Mouse (Mus musculus): ENCODE data around the gene Fgf11.

Fgf11 gene

GRCm38 (mm10) chr11:69778985-69779384 is 22.7 kb downstream of the Fgf11 start:
- no peak for DNase-seq

DNA sequence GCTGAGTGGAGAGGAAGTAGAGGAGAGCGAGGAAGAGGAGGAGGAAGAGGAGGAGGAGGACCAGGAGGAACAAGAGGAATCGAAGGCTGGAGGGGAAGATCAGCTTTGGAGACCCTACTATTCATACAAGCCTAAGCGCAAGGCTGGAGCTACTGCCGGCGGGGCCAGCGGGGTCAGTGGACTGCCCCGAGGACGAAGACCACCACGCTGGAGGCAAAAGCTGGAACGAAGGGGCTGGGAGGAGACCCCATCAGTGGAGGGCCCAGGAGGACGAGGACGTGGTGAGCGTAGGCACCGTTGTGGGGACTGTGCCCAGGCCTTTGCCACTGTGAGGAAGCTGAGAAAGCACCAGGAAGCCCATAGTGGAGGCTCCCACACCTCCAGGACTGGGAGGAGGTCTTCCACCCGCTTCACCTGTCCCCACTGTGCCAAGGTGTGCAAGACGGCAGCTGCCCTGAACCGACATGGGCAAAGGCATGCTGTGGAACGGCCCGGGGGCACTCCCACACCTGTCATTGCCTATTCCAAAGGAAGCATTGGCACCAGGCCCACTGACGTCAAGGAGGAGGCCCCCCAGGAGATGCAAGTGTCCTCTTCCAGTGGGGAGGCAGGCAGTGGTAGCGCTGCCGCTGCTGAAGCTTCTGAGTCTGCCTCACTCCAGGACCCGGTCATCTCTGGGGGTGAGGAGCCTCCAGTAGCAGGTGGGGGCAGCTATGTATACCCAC is 23.2 kb downstream of the Fgf11 start:
- DNase-seq = peak; percentile 65

GRCm38 (mm10) chr11:69777504-69778257 is 24.0 kb downstream of the Fgf11 start:
- peak; percentile 63 for DNase-seq

GRCm38 (mm10) chr11:69776488-69776887 is 25.2 kb downstream of the Fgf11 start:
- no peak for DNase-seq

DNA sequence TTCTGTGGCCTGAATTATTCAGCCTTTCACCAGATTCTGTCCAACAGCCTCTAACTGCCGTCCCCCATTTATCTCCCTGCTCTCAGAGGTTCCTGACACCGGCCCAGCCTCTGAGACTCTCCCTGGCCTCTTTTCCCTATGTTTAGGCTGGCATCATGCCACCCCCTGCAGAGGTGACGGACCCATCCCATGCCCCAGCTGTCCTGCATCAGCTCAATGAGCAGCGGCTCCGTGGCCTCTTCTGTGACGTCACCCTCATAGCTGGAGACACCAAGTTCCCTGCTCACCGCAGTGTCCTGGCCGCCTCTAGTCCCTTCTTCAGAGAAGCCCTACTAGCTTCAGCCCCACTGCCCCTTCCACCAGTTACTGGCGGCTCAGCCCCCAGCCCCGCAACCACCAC is 25.9 kb downstream of the Fgf11 start:
- DNase-seq = peak; percentile 49

GRCm38 (mm10) chr11:69774961-69775360 is 26.7 kb downstream of the Fgf11 start:
- DNase-seq = no peak

GRCm38 (mm10) chr11:69767625-69767909 is 34.1 kb downstream of the Fgf11 start:
- DNase-seq = peak; percentile 55

- DNase-seq = peak; percentile 31
These were observed 34.6 kb downstream of the Fgf11 start for GRCm38 (mm10) chr11:69766872-69767624.

- peak; percentile 85 for DNase-seq
These were observed 35.5 kb downstream of the Fgf11 start for GRCm38 (mm10) chr11:69766126-69766609.

DNA sequence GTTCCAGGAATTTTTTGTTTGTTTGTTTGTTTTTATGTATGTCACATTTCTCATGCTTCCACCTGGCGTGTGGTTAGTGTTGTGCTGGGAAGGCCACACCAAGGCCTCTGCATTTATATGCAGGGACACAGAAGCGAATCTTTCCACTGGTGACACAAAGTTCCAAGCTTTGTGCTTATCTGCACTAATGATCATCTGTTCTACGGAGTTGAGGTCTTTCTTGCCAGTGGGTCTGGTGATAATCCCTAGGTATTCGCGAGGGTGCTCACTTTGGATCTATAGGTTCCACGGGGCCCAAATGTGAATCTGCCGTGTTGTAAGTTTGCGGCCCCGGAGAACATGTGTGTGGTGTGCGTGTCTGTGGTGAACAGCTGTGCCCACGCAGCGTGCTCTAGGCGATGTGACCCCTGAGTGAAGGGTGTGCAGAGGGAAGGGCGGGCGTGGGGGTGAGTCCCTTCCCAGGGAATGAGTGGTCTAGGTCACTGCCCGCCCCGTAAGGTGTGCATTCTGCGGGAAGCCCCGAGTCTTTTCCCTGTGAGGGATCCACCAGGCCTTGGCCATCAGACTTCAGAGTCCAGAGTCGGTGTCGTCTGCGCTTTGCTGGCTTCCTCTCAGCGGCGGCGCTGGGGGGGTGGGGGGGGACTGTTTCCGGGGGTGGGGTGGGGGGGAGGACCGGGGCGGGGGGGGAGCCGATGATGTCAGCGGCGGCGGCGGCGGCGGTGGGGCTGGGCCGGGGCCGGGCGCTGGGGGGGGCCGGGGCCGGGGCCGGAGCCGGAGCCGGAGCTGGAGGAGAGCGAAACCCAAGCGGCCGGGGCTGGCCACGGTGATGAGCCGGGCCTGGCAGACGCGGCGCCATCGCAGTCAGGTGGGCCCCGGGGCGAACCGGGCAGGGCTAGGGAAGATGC is 36.2 kb downstream of the Fgf11 start, which contains the start of gene Zbtb4:
TSS of gene Zbtb4 (plus strand) at position 692 of the 905 bp plus-strand sequence.
- DNase-seq = peak; percentile 74

DNA sequence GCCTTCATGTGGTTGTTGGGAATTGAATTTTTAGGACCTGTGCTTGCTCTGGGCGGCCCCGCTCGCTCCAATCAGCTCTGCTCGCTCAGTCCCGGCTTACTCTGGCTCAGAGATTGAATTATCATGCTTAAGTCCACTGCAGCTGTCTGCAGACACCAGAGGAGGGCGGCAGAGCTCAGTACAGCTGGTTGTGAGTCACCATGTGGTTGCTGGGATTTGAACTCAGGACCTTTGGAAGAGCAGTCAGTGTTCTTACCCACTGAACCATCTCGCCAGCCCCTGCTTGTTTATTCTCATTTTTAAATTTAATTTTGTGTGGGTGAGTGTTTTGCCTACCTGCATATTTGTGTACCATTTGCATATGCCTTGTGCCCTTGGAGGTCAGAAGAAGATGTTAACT is 38.1 kb downstream of the Fgf11 start:
- DNase-seq = no peak

DNA sequence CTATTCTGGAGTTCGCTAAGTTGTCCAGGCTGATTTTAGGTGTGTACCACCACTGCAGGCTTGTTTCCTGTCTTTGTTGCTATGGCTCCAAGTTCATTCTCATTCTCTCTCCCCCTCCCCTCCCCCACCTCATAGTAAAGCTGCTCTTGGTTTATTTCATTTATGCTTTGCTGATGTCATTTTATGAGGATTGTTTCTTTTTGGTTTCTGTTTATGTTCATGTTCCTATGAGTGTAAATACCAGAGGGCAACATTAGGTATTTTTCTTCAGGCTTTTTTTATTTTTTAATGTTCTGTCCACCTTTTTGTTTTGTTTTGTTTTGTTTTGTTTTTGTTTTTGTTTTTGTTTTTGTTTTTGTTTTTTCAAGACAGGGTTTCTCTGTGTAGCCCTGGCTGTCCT is 39.8 kb downstream of the Fgf11 start, which contains the start of gene Slc35g3:
TSS of gene Slc35g3 (minus strand) at position 101 of the 400 bp plus-strand sequence.
- no peak for DNase-seq

DNA sequence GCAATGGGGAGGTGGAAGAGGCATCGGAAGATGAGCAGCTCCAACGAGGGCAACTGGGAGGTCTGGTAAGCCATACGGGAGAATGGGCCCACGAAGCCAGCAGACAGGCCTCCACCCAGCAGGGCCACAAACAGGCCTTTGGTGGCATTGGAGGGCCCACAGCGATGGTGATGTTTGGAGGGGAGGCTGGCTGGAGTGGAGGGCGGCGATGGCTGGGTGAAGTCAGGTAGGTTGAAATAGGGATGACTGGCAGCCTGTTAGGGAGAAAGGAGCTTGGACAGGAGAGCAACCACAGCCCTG is 40.8 kb downstream of the Fgf11 start:
- no peak for DNase-seq

DNA sequence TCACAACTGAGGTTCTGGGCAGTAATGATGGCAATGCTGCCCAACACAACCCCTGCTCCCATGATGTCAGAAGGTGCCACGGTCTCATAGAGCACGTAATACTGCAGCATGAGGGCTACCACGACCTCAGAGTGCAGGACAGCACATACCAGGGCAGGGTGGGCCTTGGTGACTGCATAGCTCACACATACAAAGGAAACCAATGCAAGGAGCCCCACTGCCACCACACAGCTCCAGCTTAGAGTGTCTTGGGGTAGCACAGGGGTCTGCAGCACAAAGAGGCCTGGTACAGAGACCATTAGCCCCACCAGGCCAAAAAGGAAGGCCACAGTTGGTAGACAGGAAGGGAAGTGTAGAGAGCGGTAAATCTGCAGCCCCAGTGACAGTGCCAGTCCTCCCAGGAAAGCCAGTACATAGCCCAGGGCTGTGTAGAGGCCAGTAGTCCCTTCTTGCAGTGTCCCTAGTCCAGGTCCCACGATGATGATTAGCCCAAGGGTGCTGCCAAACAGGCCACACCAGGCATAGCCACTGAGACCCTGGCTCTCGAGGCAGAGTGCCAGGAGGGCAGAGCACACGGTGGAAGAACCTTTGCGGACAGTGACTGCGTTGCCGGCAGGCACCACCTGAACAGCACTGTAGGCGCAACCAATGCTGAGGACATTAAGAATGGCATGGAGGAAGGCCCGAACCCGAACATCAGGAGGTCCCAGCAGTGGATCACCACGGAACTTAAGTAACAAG is 41.3 kb downstream of the Fgf11 start:
- no peak for DNase-seq

- DNase-seq = peak; percentile 92
These were observed 42.5 kb downstream of the Fgf11 start for GRCm38 (mm10) chr11:69758971-69759721.

GRCm38 (mm10) chr11:69758478-69758970 is 43.1 kb downstream of the Fgf11 start, which contains the start of gene Polr2a:
Gene Polr2a, minus strand, starts transcription at chr11:69758637.
- DNase-seq = peak; percentile 98

- DNase-seq = peak; percentile 98
These were observed 43.6 kb downstream of the Fgf11 start for GRCm38 (mm10) chr11:69758090-69758456.

DNA sequence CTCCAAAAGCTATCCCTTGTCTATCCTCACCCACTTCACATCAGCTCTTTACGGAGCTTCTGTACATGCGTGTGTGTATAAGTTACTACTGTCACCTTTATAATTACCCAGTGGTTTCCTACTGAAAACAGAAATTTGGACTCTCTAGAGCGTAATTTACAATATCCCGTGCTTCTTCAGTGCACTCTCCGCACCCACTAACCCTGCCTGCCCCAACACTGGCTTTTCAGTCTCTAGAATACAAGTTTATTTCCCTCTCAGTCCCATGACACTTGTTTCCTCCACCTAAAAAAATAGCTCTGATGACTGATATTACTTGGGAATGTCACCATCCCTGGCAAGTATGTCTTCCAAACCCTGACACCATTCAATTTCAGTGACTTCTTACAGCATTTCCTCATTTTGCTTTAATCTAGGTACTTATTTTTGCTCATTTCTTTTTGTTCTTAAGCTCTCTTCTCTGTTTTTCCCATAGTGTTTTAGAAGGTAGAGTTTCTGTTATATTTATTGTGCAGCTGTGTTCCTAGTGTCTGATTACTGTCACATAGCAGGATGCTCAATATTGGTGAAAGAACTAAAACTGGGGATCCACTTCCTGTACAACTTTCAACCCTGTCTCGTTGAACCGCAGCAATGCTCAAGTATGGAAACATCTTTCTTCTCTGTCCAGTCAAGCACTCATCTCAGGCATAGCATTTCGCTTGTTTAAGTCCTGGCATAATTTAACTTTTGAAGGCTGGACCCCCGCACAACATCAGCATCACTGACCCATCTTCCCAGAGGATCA is 44.2 kb downstream of the Fgf11 start:
- DNase-seq = no peak

GRCm38 (mm10) chr11:69754701-69755100 is 47.0 kb downstream of the Fgf11 start:
- peak; percentile 57 for DNase-seq

GRCm38 (mm10) chr11:69754233-69754632 is 47.4 kb downstream of the Fgf11 start:
- no peak for DNase-seq

Data from kidney, postnatal 10 days (tissue).